Mouse (Mus musculus) neural tube, embryonic 14.5 days (tissue): ENCODE measurements around the gene Dusp22. TPM values are rescaled to one million over a fixed set of nuclear protein-coding genes. Genes with fewer than 3 reads are reported as not detected.

ENCODE experiments used
- ATAC-seq: fragments of 200-750 bp; cut with Nextera tagmentation; 2 replicates; pipeline ENCODE4 v1.8.0; 2017; ENCODE audit warnings: low read depth, mild to moderate bottlenecking, moderate TSS enrichment, moderate library complexity
- H3K27ac ChIP-seq: fragments of 300-500 bp; sonication (generic); 2 replicates; pipeline ENCODE4 v1.5.1; 2014; ENCODE audit warnings: low read depth, mild to moderate bottlenecking, control low read depth, low read length, moderate library complexity, mixed read lengths
- H3K27me3 ChIP-seq: fragments of 300-500 bp; sonication (generic); 2 replicates; pipeline ENCODE4 v1.6.1; 2014; ENCODE audit warnings: low read length; ENCODE audit not compliant: control insufficient read depth, insufficient read depth
- H3K36me3 ChIP-seq: fragments of 300-500 bp; sonication (generic); 2 replicates; pipeline ENCODE4 v1.6.1; 2014; ENCODE audit warnings: low read length, mixed read lengths; ENCODE audit not compliant: control insufficient read depth, insufficient read depth
- H3K4me1 ChIP-seq: fragments of 300-500 bp; sonication (generic); 2 replicates; pipeline ENCODE4 v1.6.1; 2014; ENCODE audit warnings: low read length; ENCODE audit not compliant: control insufficient read depth, insufficient read depth
- H3K4me2 ChIP-seq: fragments of 300-500 bp; sonication (generic); 2 replicates; pipeline ENCODE4 v1.6.1; 2014; ENCODE audit warnings: mild to moderate bottlenecking, low read depth, low read length, control low read depth
- H3K4me3 ChIP-seq: fragments of 300-500 bp; sonication (generic); 2 replicates; pipeline ENCODE4 v1.5.1; 2014; ENCODE audit warnings: low read depth, low read length, control low read depth, mixed read lengths
- H3K9ac ChIP-seq: fragments of 300-500 bp; sonication (generic); replicated peaks from 2 replicates; pipeline ENCODE4 v1.6.1; 2014; ENCODE audit warnings: low read depth, mild to moderate bottlenecking, control low read depth, low read length, mixed read lengths
- H3K9me3 ChIP-seq: fragments of 300-500 bp; sonication (generic); 2 replicates; pipeline ENCODE4 v1.6.1; 2016; ENCODE audit warnings: low read length; ENCODE audit not compliant: control insufficient read depth
- WGBS: fragments of 180-500 bp; shearing (Covaris S2); extraction: QIAGEN DNeasy Blood & Tissue Kit; methylation state at CpG from one replicate; pipeline ENCODE4 v1.1.7; 2014; 5-methylcytosine and 5-hydroxymethylcytosine counted together
- polyA plus RNA-seq: library from polyadenylated mRNA; unstranded; fragments of >200 nt; fragmentation: Nextera tagmentation; extraction: Ambion mirVana; gene quantifications from 2 replicates; pipeline ENCODE4 v1.2.1, GENCODE M21; 2014

Dusp22 gene
- polyA plus RNA-seq, 1 experiment from 2014 or later: 34.0 TPM

DNA sequence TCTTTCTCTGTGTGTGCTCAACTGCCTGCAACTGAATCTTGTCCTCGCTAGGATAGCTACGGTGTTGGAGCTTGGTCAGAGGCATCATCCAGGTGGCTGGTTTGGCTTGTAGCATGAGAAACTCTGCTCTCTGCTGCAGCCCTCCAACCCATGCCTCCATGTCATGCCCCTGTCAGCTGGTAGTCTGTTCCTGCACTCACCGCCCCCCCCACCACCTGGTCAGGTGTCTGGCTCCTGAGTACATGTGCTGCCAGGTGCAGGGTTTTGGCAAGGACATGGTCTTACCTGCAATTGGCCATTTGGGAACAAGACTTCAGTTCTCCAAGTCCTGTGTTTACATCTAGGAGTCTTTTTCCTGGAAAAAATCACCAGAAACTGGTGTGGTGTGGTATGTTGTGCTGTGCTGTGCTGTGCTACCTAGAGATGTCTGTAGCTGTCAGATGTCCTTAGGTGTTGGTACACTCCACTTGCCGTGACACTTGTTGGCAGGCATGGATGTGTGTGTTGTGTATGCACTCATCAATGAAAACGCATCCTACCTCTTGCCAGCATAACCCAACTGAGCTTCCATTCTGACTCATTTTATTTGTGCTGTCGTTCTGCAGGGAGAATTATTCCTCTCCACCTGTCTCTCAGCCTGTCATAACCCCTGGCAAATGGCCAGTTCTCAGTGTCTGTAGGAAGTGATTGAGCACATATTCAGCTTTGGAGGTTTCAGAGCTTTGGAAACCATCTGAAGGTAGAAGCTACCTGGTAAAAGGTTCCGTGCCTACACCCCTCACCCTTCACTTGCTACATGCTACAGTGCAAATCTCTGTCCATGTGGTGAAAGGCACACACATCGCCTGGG lies 44.7 kb downstream of the Dusp22 start:
- Histone ChIP-seq H3K4me1 (no peaks in the 10 kb centered on the region), H3K27ac (no peak overlapping the region), H3K9ac (no peak overlapping the region), H3K9me3 (no peaks in the 10 kb centered on the region), H3K27me3 (no peaks in the 10 kb centered on the region), H3K4me2 (no peak overlapping the region), H3K36me3 (no peaks in the 10 kb centered on the region), H3K4me3 (no peak overlapping the region)
- WGBS: 89% methylated on average over 8 of the region's 8 CpGs
- no peak for ATAC-seq

DNA sequence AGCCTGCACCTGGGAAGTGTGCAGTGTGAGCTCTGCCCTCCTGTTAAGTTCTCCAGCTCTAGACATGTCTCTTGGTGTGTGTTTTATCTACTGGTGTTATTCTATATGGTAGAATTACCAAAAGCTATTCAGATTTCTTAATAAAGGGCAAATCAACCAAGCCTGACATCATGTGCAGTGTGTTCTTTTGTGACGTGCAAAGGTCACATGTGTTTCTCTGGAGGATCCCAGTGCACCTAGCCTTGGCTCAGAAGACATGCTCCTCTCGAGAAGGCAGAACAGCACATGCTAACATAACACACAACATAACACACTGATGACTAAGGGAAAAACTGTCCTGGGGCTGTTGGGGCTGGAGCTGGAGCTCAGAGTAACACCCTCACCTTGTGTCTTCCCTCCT lies 51.3 kb downstream of the Dusp22 start:
- no peak overlapping the region for H3K4me3 ChIP-seq
- H3K36me3 ChIP-seq: no peaks in the 10 kb centered on the region
- H3K27ac ChIP-seq: no peak overlapping the region
- no peaks in the 10 kb centered on the region for H3K27me3 ChIP-seq
- H3K4me1 ChIP-seq: no peaks in the 10 kb centered on the region
- H3K9me3 ChIP-seq: no peaks in the 10 kb centered on the region
- 86% methylated on average over 2 of the region's 2 CpGs for WGBS
- H3K4me2 ChIP-seq: no peak overlapping the region
- ATAC-seq: no peak
- H3K9ac ChIP-seq: no peak overlapping the region

- Histone ChIP-seq H3K9ac (no peak overlapping the region), H3K27ac (no peak overlapping the region), H3K4me3 (no peak overlapping the region), H3K27me3 (no peaks in the 10 kb centered on the region), H3K4me2 (no peak overlapping the region), H3K36me3 (no peaks in the 10 kb centered on the region), H3K4me1 (no peaks in the 10 kb centered on the region), H3K9me3 (no peaks in the 10 kb centered on the region)
- no peak for ATAC-seq
- 93% methylated on average over 3 of the region's 3 CpGs for WGBS
These were observed 51.9 kb downstream of the Dusp22 start for GRCm38 (mm10) chr13:30711711-30712110.

- Histone ChIP-seq H3K36me3 (no peaks in the 10 kb centered on the region), H3K4me3 (no peak overlapping the region), H3K4me2 (no peak overlapping the region), H3K27me3 (no peaks in the 10 kb centered on the region), H3K9ac (no peak overlapping the region), H3K9me3 (no peaks in the 10 kb centered on the region), H3K27ac (no peak overlapping the region), H3K4me1 (no peaks in the 10 kb centered on the region)
- ATAC-seq: peak; percentile 39; the same call in 1 of the 2 replicates
- WGBS: 71% methylated on average over 6 of the region's 6 CpGs
These were observed 52.5 kb downstream of the Dusp22 start for GRCm38 (mm10) chr13:30712280-30712679.

- Histone ChIP-seq H3K27me3 (no peaks in the 10 kb centered on the region), H3K27ac (no peak overlapping the region), H3K4me2 (no peak overlapping the region), H3K4me3 (no peak overlapping the region), H3K36me3 (no peaks in the 10 kb centered on the region), H3K9me3 (no peaks in the 10 kb centered on the region), H3K9ac (no peak overlapping the region), H3K4me1 (no peaks in the 10 kb centered on the region)
- no peak for ATAC-seq
- 88% methylated on average over 3 of the region's 3 CpGs for WGBS
These were observed 53.8 kb downstream of the Dusp22 start for GRCm38 (mm10) chr13:30713621-30714020.

- Histone ChIP-seq H3K9me3 (no peaks in the 10 kb centered on the region), H3K4me3 (no peak overlapping the region), H3K36me3 (no peaks in the 10 kb centered on the region), H3K27ac (no peak overlapping the region), H3K4me2 (no peak overlapping the region), H3K27me3 (no peaks in the 10 kb centered on the region), H3K9ac (no peak overlapping the region), H3K4me1 (no peaks in the 10 kb centered on the region)
- ATAC-seq: no peak
- 89% methylated on average over 6 of the region's 6 CpGs for WGBS
These were observed 54.8 kb downstream of the Dusp22 start for GRCm38 (mm10) chr13:30714552-30714951.

DNA sequence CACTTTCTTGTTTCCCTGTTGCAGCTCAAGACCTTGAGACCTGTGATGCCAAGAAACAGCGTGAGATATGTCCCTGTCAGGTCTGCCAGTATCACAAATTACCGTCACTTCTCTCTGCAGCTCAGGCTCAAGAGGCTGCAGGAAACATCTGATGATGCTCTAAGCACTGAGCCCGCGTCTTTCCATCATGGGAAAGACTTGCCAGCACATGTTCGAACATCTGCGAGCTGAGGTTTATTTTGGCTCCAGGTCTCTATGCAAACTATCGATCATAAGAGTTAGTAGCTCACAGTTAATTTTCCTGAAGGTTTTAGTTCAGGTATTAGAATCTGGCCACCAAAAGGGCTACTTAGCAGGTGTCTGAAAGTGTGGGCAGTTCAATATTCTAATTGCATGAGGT lies 55.3 kb downstream of the Dusp22 start:
- no peak overlapping the region for H3K4me3 ChIP-seq
- H3K27ac ChIP-seq: no peak overlapping the region
- no peaks in the 10 kb centered on the region for H3K9me3 ChIP-seq
- no peaks in the 10 kb centered on the region for H3K4me1 ChIP-seq
- no peak overlapping the region for H3K9ac ChIP-seq
- H3K27me3 ChIP-seq: no peaks in the 10 kb centered on the region
- ATAC-seq: no peak
- H3K36me3 ChIP-seq: no peaks in the 10 kb centered on the region
- no peak overlapping the region for H3K4me2 ChIP-seq
- 92% methylated on average over 7 of the region's 7 CpGs for WGBS

DNA sequence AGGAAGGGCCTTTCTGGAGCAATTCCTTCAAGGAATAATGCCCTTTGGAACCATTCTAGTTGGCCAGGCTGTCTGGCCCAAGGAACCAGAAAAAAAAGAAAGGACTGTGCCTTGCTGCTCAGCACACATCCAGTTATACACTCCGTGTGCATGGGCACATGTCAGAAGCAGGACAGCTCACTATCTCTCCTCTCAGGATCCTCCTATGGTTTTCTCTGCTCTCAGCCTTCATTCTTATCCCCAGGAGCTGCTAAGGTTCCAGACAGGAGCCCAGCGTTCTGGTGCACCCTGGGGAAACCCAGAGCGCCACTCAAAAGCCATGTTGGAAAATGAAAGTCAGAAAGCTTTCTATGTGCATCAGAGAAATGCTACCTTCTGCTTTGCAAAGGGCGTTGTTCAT lies 55.8 kb downstream of the Dusp22 start:
- Histone ChIP-seq H3K27ac (no peak overlapping the region), H3K9me3 (no peaks in the 10 kb centered on the region), H3K4me2 (no peak overlapping the region), H3K4me1 (no peaks in the 10 kb centered on the region), H3K27me3 (no peaks in the 10 kb centered on the region), H3K9ac (no peak overlapping the region), H3K36me3 (no peaks in the 10 kb centered on the region), H3K4me3 (no peak overlapping the region)
- WGBS: 92% methylated on average over 4 of the region's 4 CpGs
- no peak for ATAC-seq

DNA sequence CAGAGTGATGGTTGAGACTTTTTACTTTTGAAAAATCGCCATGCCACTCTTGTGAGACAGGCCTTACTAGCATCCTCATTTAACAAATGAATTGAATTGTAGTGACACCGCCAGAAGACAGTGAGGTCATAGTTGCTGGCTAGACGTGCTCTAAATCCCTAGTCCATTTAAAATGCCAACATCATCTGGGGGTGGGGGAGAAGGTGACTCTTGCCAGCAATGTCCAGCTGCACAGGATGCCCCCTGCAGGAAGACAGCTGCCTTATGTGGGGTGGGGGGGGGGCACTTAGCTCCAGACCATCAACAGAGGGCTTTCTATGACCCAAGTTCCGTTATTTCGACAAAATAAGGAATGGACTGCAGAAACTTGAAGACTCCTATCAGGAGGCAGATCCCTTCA lies 56.8 kb downstream of the Dusp22 start:
- no peak for ATAC-seq
- Histone ChIP-seq H3K9me3 (no peaks in the 10 kb centered on the region), H3K27me3 (no peaks in the 10 kb centered on the region), H3K4me3 (no peak overlapping the region), H3K4me2 (no peak overlapping the region), H3K4me1 (no peaks in the 10 kb centered on the region), H3K9ac (no peak overlapping the region), H3K27ac (no peak overlapping the region), H3K36me3 (no peaks in the 10 kb centered on the region)
- WGBS: 86% methylated on average over 5 of the region's 5 CpGs
